Mouse (Mus musculus): ENCODE measurements around the gene BC100530. TPM values are rescaled to one million over a fixed set of nuclear protein-coding genes. Genes with fewer than 3 reads are reported as not detected.
"Not testable (repeated sequence)": the region's sequence is repeated elsewhere in the genome, so short reads cannot be mapped to it uniquely, and the experiment has no call there.

BC100530 gene
- polyA plus RNA-seq (2015; fragmentation: Nextera tagmentation; extraction: Ambion mirVana), result 0.71 TPM in 1 of 2 replicates, not detected in the other

GRCm38 (mm10) chr16:36367648-36368047 lies at the start of gene BC100530:
TSS of gene BC100530 (minus strand) at chr16:36367748.
- not testable (repeated sequence) for H3K27ac ChIP-seq; ATAC-seq; H3K27me3 ChIP-seq; H3K4me1 ChIP-seq (replicated peaks); H3K9ac ChIP-seq (replicated peaks); H3K9me3 ChIP-seq; H3K36me3 ChIP-seq; H3K4me2 ChIP-seq (replicated peaks); H3K4me3 ChIP-seq (replicated peaks)
- 81% methylated on average over 3 of the region's 3 CpGs for WGBS

- H3K4me1 ChIP-seq (replicated peaks), result no peaks in the 10 kb centered on the region
- H3K4me2 ChIP-seq (replicated peaks), result no peak within 1 kb of the TSS
- no peaks in the 10 kb centered on the region for H3K36me3 ChIP-seq
- no peaks in the 10 kb centered on the region for H3K9me3 ChIP-seq
- no peaks in the 10 kb centered on the region for H3K27me3 ChIP-seq
- no peak for ATAC-seq
- H3K4me3 ChIP-seq (replicated peaks), result no peak within 1 kb of the TSS
- H3K9ac ChIP-seq (replicated peaks), result no peak within 1 kb of the TSS
- H3K27ac ChIP-seq, result no peak within 1 kb of the TSS
These were observed 40.8 kb upstream of the BC100530 start, which contains the start of gene Stfa2 for GRCm38 (mm10) chr16:36408357-36408756. TSS of gene Stfa2 (minus strand) at chr16:36408457.

DNA sequence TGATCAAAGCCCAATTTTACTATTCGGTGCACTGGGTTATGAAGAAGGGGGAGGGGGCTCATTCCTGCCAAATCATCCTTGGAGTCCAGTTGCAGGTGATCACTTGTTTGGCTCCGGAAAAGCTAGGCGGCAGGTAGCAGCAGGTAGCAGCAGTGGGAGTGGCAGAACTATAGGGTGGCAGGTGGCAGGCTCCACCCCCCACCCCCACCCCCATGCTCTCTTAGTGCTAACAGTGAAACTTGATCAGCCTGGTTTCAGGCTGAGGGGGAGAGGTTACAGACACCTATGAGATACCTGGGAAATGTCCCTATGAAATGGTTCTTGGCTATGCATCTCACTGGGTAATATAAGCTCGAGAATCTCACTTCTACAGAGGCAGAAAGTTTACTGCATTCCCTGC lies 21.5 kb upstream of the BC100530 start:
- Histone ChIP-seq H3K36me3 (no peaks in the 10 kb centered on the region), H3K9ac (replicated peaks) (no peak overlapping the region), H3K27me3 (no peaks in the 10 kb centered on the region), H3K4me2 (replicated peaks) (no peak overlapping the region), H3K4me1 (replicated peaks) (no peaks in the 10 kb centered on the region), H3K9me3 (no peaks in the 10 kb centered on the region), H3K4me3 (replicated peaks) (no peak overlapping the region), H3K27ac (no peak overlapping the region)
- 23% methylated on average over 4 of the region's 4 CpGs for WGBS
- no peak for ATAC-seq

DNA sequence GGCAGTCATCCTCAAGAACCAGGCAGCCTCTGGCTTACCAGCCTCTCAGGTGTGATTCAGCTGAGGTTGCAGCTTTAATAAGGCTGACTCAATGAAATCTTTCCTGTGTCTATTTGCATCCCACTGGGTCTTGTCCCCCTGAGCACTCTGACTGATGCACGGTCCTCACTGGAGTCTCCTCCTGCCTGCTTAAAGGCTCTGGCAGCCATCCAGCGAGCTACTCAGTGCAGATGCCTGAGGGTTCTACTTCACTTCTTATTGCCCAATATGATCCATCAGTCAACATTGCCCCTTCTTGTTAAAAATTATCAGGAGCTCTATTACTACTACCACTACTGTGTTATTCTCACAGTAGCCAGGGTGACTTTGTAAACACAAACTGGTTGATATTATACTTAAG lies 30.4 kb downstream of the BC100530 start:
- H3K27ac ChIP-seq, result no peak overlapping the region
- WGBS, result 68% methylated on average over 2 of the region's 2 CpGs
- ATAC-seq, result no peak

GRCm38 (mm10) chr16:36334232-36334631 lies 33.3 kb downstream of the BC100530 start, which contains the start of gene BC117090:
TSS of gene BC117090 (minus strand) at chr16:36334332.
- 73% methylated on average over 3 of the region's 3 CpGs for WGBS

More for the DNA sequence above, 30.4 kb downstream of the BC100530 start:
- no peaks in the 10 kb centered on the region for H3K27me3 ChIP-seq
- H3K9ac ChIP-seq (replicated peaks), result no peak overlapping the region
- H3K4me2 ChIP-seq (replicated peaks), result no peak overlapping the region
- H3K9me3 ChIP-seq, result no peaks in the 10 kb centered on the region; the same call in 1 of the 2 replicates
- no peaks in the 10 kb centered on the region for H3K4me1 ChIP-seq (replicated peaks)
- H3K4me3 ChIP-seq (replicated peaks), result no peak overlapping the region
- H3K36me3 ChIP-seq, result no peaks in the 10 kb centered on the region

GRCm38 (mm10) chr16:36319286-36319685 lies 48.3 kb downstream of the BC100530 start:
- Histone ChIP-seq H3K9ac (replicated peaks) (no peak overlapping the region), H3K27me3 (no peaks in the 10 kb centered on the region), H3K27ac (no peak overlapping the region), H3K36me3 (no peaks in the 10 kb centered on the region), H3K9me3 (no peaks in the 10 kb centered on the region), H3K4me3 (replicated peaks) (no peak overlapping the region), H3K4me1 (replicated peaks) (no peaks in the 10 kb centered on the region), H3K4me2 (replicated peaks) (no peak overlapping the region)
- no peak for ATAC-seq

More at GRCm38 (mm10) chr16:36334232-36334631, 33.3 kb downstream of the BC100530 start, which contains the start of gene BC117090:
- no peaks in the 10 kb centered on the region for H3K9me3 ChIP-seq
- no peak within 1 kb of the TSS for H3K27ac ChIP-seq
- no peak within 1 kb of the TSS for H3K9ac ChIP-seq (replicated peaks)
- ATAC-seq, result no peak
- no peaks in the 10 kb centered on the region for H3K4me1 ChIP-seq (replicated peaks)
- H3K4me2 ChIP-seq (replicated peaks), result no peak within 1 kb of the TSS
- H3K36me3 ChIP-seq, result no peaks in the 10 kb centered on the region
- H3K4me3 ChIP-seq (replicated peaks), result no peak within 1 kb of the TSS
- no peaks in the 10 kb centered on the region for H3K27me3 ChIP-seq

GRCm38 (mm10) chr16:36316111-36316510 lies 51.4 kb downstream of the BC100530 start:
- not testable (repeated sequence) for H3K4me1 ChIP-seq (replicated peaks); H3K4me2 ChIP-seq (replicated peaks); H3K9ac ChIP-seq (replicated peaks); H3K4me3 ChIP-seq (replicated peaks); H3K9me3 ChIP-seq; H3K36me3 ChIP-seq; ATAC-seq; H3K27ac ChIP-seq; H3K27me3 ChIP-seq
- WGBS, result 82% methylated on average over 6 of the region's 6 CpGs

Other genes starting within 250 kb of the BC100530 start
- not detected in 2 replicates for gene Csta1, start 236.5 kb downstream of the BC100530 start, polyA plus RNA-seq (2015; fragmentation: Nextera tagmentation; extraction: Ambion mirVana)
- gene Stfa2l1, start 210.9 kb downstream of the BC100530 start, polyA plus RNA-seq (2015; fragmentation: Nextera tagmentation; extraction: Ambion mirVana), result 0.59 TPM in 1 of 2 replicates, not detected in the other
- 1.1 TPM in 1 of 2 replicates, not detected in the other for gene Gm5483, start 183.5 kb downstream of the BC100530 start, polyA plus RNA-seq (2015; fragmentation: Nextera tagmentation; extraction: Ambion mirVana)
- gene Gm5416, start 157.3 kb downstream of the BC100530 start, polyA plus RNA-seq (2015; fragmentation: Nextera tagmentation; extraction: Ambion mirVana), result not detected in 2 replicates
- 1.4 TPM in 1 of 2 replicates, not detected in the other for gene 2010005H15Rik, start 146.3 kb downstream of the BC100530 start, polyA plus RNA-seq (2015; fragmentation: Nextera tagmentation; extraction: Ambion mirVana)
- gene Stfa1, start 90.8 kb downstream of the BC100530 start, polyA plus RNA-seq (2015; fragmentation: Nextera tagmentation; extraction: Ambion mirVana), result 0.48 and 1.0 TPM in 2 replicates
- gene BC117090, start 33.4 kb downstream of the BC100530 start, polyA plus RNA-seq (2015; fragmentation: Nextera tagmentation; extraction: Ambion mirVana), result not detected in 2 replicates
- gene Stfa2, start 40.7 kb upstream of the BC100530 start, polyA plus RNA-seq (2015; fragmentation: Nextera tagmentation; extraction: Ambion mirVana), result not detected in 2 replicates
- not detected in 2 replicates for gene Stfa3, start 87.6 kb upstream of the BC100530 start, polyA plus RNA-seq (2015; fragmentation: Nextera tagmentation; extraction: Ambion mirVana)
- 0.07 TPM in 1 of 2 replicates, not detected in the other for gene Casr, start 194.4 kb upstream of the BC100530 start, polyA plus RNA-seq (2015; fragmentation: Nextera tagmentation; extraction: Ambion mirVana)